7 mouse cellular contexts compared by ENCODE assay signal in genomic region chr2:156111358-156112079, GRCm38 (mm10). TPM values are rescaled to one million over a fixed set of nuclear protein-coding genes. Genes with fewer than 3 reads are reported as not detected.
A peak's percentile ranks its signal among the peaks of the same experiment; 100 is the strongest.
DNase-seq lines count a peak whose midpoint lies in the region; ATAC-seq and TF ChIP-seq lines count a peak whose summit lies in the region.

Gene Cpne1 (minus strand): TSS chr2:156111965.
Gene Rbm12 (minus strand): TSS chr2:156111978.

- no peaks in the 10 kb centered on the region for H3K9me3 ChIP-seq in intestine, postnatal 0 days (ENCODE audit: control insufficient read depth)
- H3K9me3 ChIP-seq in midbrain, embryonic 12.5 days: no peaks in the 10 kb centered on the region

- H3K36me3 ChIP-seq in intestine, postnatal 0 days (ENCODE audit: control insufficient read depth, insufficient read depth): no peaks in the 10 kb centered on the region
- H3K36me3 ChIP-seq in midbrain, embryonic 12.5 days: 0 out of 2 replicates have a peak, but pooled peaks cover 4% of the 10 kb centered on the region
- no peaks in the 10 kb centered on the region for H3K36me3 ChIP-seq in small intestine, adult 2 months (ENCODE audit: control insufficient read depth, insufficient read depth, low read length)

- peak; percentile 91 for ATAC-seq in intestine, postnatal 0 days
- ATAC-seq in midbrain, embryonic 12.5 days (ENCODE audit: low FRiP score, low read depth): peak; percentile 93

- peak within 1 kb of the TSS; percentile 94 for H3K9ac ChIP-seq in intestine, postnatal 0 days (ENCODE audit: low read depth, low read length)
- H3K9ac ChIP-seq in midbrain, embryonic 12.5 days (replicated peaks): peak within 1 kb of the TSS; percentile 96

- WGBS in intestine, postnatal 0 days: under 1% methylated on average over 68 of the region's 74 CpGs
- WGBS in midbrain, embryonic 12.5 days: under 1% methylated on average over 67 of the region's 74 CpGs
- WGBS in small intestine, adult 2 months: under 1% methylated on average over 73 of the region's 74 CpGs

- H3K4me2 ChIP-seq in intestine, postnatal 0 days (replicated peaks; ENCODE audit: low read depth): peak within 1 kb of the TSS; percentile 75
- H3K4me2 ChIP-seq in midbrain, embryonic 12.5 days (replicated peaks): peak within 1 kb of the TSS; percentile 66

- H3K27me3 ChIP-seq in intestine, postnatal 0 days (replicated peaks; ENCODE audit: control insufficient read depth, insufficient read depth, low read length): no peaks in the 10 kb centered on the region
- H3K27me3 ChIP-seq in midbrain, embryonic 12.5 days: no peaks in the 10 kb centered on the region
- H3K27me3 ChIP-seq in small intestine, adult 2 months (ENCODE audit: control insufficient read depth, insufficient read depth, low read length): no peaks in the 10 kb centered on the region

- H3K4me1 ChIP-seq in intestine, postnatal 0 days (replicated peaks; ENCODE audit: control insufficient read depth, insufficient read depth, low read length): no peaks in the 10 kb centered on the region
- H3K4me1 ChIP-seq in midbrain, embryonic 12.5 days: peaks cover 14% of the 10 kb centered on the region
- 0 out of 2 replicates have a peak, but pooled peaks cover 2% of the 10 kb centered on the region for H3K4me1 ChIP-seq in small intestine, adult 2 months (ENCODE audit: control insufficient read depth, insufficient read depth, insufficient read length, low read length)

- peak within 1 kb of the TSS; percentile 83 for H3K27ac ChIP-seq in intestine, postnatal 0 days (ENCODE audit: low read depth, low read length)
- peak within 1 kb of the TSS; percentile 81 for H3K27ac ChIP-seq in midbrain, embryonic 12.5 days (replicated peaks)
- peak within 1 kb of the TSS; percentile 80 for H3K27ac ChIP-seq in small intestine, adult 2 months (ENCODE audit: insufficient read depth, low read depth, low read length)

- TF ChIP-seq POLR2A in small intestine, adult 2 months (IDR thresholded peaks at IDR 0.05; ENCODE audit: low read depth, low read length): peak; percentile 46; the same call in 1 of the 2 replicates

- intact Hi-C loops in left cerebral cortex, postnatal 4 days (cut with DNase I): no loop called here

- TF ChIP-seq CTCF in intestine, postnatal 0 days (IDR thresholded peaks at IDR 0.05; ENCODE audit: low read depth): no peak
- no peak for TF ChIP-seq CTCF in small intestine, adult 2 months (IDR thresholded peaks at IDR 0.05; ENCODE audit: extremely low read depth, insufficient read length, insufficient replicate concordance, low read depth, low read length)

- H3K4me3 ChIP-seq in intestine, postnatal 0 days (ENCODE audit: low read depth, low read length): peak within 1 kb of the TSS; percentile 89
- peak within 1 kb of the TSS; percentile 96 for H3K4me3 ChIP-seq in midbrain, embryonic 12.5 days
- H3K4me3 ChIP-seq in small intestine, adult 2 months (ENCODE audit: low read depth, low read length): peak within 1 kb of the TSS; percentile 91

- DNase-seq in adrenal gland, adult 8-10 months: peak; percentile 85
- peak; percentile 96 for DNase-seq in embryo, embryonic 9.5 days (ENCODE audit: extremely low spot score)
- DNase-seq in gonadal fat pad, adult 2 months (ENCODE audit: low read depth): no peak
- DNase-seq in left cerebral cortex, postnatal 4 days: peak; percentile 95

RNA-seq across cellular contexts. Expression of gene Cpne1, which starts in this region (rescaled TPM):
- 10 to 100 TPM; 45.5 to 63.4 (median 53.0) TPM for total RNA-seq in adrenal gland, adult 8-10 months (2022)
- polyA plus RNA-seq in gonadal fat pad, adult 2 months (2012; rRNA removed): 70.4 and 82.9 TPM in 2 replicates
- polyA plus RNA-seq in intestine, postnatal 0 days (2015; fragmentation: Nextera tagmentation; extraction: Ambion mirVana): 17.3 and 19.0 TPM in 2 replicates
- 10 to 100 TPM; 14.2 to 18.4 TPM for total RNA-seq in left cerebral cortex, postnatal 4 days (2021)
- polyA plus RNA-seq in midbrain, embryonic 12.5 days (2016; fragmentation: Nextera tagmentation; extraction: Ambion mirVana): 53.2 and 55.5 TPM in 2 replicates
- 18.6 and 51.2 TPM in 2 replicates for polyA plus RNA-seq in small intestine, adult 2 months (2012; rRNA removed)

RNA-seq across cellular contexts. Expression of gene Rbm12, which starts in this region (rescaled TPM):
- total RNA-seq in adrenal gland, adult 8-10 months (2022): 10 to 100 TPM; 18.9 to 39.2 (median 28.6) TPM
- 10.1 and 12.3 TPM in 2 replicates for polyA plus RNA-seq in gonadal fat pad, adult 2 months (2012; rRNA removed)
- 8.6 and 9.3 TPM in 2 replicates for polyA plus RNA-seq in intestine, postnatal 0 days (2015; fragmentation: Nextera tagmentation; extraction: Ambion mirVana)
- 10 to 100 TPM; 43.4 to 50.3 TPM for total RNA-seq in left cerebral cortex, postnatal 4 days (2021)
- 47.4 and 49.5 TPM in 2 replicates for polyA plus RNA-seq in midbrain, embryonic 12.5 days (2016; fragmentation: Nextera tagmentation; extraction: Ambion mirVana)
- 3.6 and 10.6 TPM in 2 replicates for polyA plus RNA-seq in small intestine, adult 2 months (2012; rRNA removed)
